Mouse (Mus musculus): Measurements from ENCODE around the gene Slc15a1.

The Slc15a1 gene

GRCm38 (mm10) chr14:121504781-121505484 lies at the start of gene Slc15a1:
Gene Slc15a1, minus strand, starts transcription at chr14:121505252.
- peak; percentile 11 for DNase-seq

GRCm38 (mm10) chr14:121553785-121554184 lies 48.7 kb upstream of the Slc15a1 start:
- DNase-seq: no peak

- no peak for DNase-seq
These were observed 47.5 kb upstream of the Slc15a1 start for GRCm38 (mm10) chr14:121552586-121552985.

GRCm38 (mm10) chr14:121549834-121550233 lies 44.8 kb upstream of the Slc15a1 start:
- DNase-seq: no peak

- DNase-seq: peak; percentile 78
These were observed 42.7 kb upstream of the Slc15a1 start for GRCm38 (mm10) chr14:121547745-121548144.

- DNase-seq: peak; percentile 12
These were observed 41.6 kb upstream of the Slc15a1 start for GRCm38 (mm10) chr14:121546621-121547020.

GRCm38 (mm10) chr14:121545551-121546331 lies 40.7 kb upstream of the Slc15a1 start:
- DNase-seq: no peak

GRCm38 (mm10) chr14:121541262-121541661 lies 36.2 kb upstream of the Slc15a1 start:
- no peak for DNase-seq

GRCm38 (mm10) chr14:121534501-121534900 lies 29.4 kb upstream of the Slc15a1 start:
- DNase-seq: no peak

- DNase-seq: no peak
These were observed 25.8 kb upstream of the Slc15a1 start for GRCm38 (mm10) chr14:121530853-121531252.

- DNase-seq: no peak
These were observed 22.8 kb upstream of the Slc15a1 start for GRCm38 (mm10) chr14:121527883-121528282.

GRCm38 (mm10) chr14:121527201-121527600 lies 22.1 kb upstream of the Slc15a1 start:
- no peak for DNase-seq

GRCm38 (mm10) chr14:121521709-121522108 lies 16.7 kb upstream of the Slc15a1 start:
- peak; percentile 66 for DNase-seq

- DNase-seq: no peak
These were observed 11.8 kb upstream of the Slc15a1 start for GRCm38 (mm10) chr14:121516881-121517280.

GRCm38 (mm10) chr14:121508929-121509328 lies 3.9 kb upstream of the Slc15a1 start:
- no peak for DNase-seq

GRCm38 (mm10) chr14:121506336-121506735 lies 1.3 kb upstream of the Slc15a1 start:
- peak; percentile 32 for DNase-seq

GRCm38 (mm10) chr14:121505485-121505860 lies 421 bp upstream of the Slc15a1 start:
- no peak for DNase-seq

GRCm38 (mm10) chr14:121500577-121500976 lies 4.5 kb downstream of the Slc15a1 start:
- DNase-seq: no peak

GRCm38 (mm10) chr14:121499769-121500168 lies 5.3 kb downstream of the Slc15a1 start:
- DNase-seq: no peak

- DNase-seq: no peak
These were observed 7.3 kb downstream of the Slc15a1 start for GRCm38 (mm10) chr14:121497800-121498199.

GRCm38 (mm10) chr14:121495741-121496140 lies 9.3 kb downstream of the Slc15a1 start:
- no peak for DNase-seq

GRCm38 (mm10) chr14:121495120-121495519 lies 9.9 kb downstream of the Slc15a1 start:
- no peak for DNase-seq

GRCm38 (mm10) chr14:121494238-121494637 lies 10.8 kb downstream of the Slc15a1 start:
- DNase-seq: no peak

- DNase-seq: no peak
These were observed 11.3 kb downstream of the Slc15a1 start for GRCm38 (mm10) chr14:121493712-121494111.

All from kidney, postnatal 14 days (tissue).